Mouse (Mus musculus): ENCODE data around the gene Gpr108. TPM values are rescaled to one million over a fixed set of nuclear protein-coding genes. Genes with fewer than 3 reads are reported as not detected.
A peak's percentile ranks its signal among the peaks of the same experiment; 100 is the strongest.
"Not testable (repeated sequence)": the region's sequence is repeated elsewhere in the genome, so short reads cannot be mapped to it uniquely, and the experiment has no call there.

Gene Gpr108
- polyA plus RNA-seq, 1 experiment from 2014 or later, result 24.9 TPM

DNA sequence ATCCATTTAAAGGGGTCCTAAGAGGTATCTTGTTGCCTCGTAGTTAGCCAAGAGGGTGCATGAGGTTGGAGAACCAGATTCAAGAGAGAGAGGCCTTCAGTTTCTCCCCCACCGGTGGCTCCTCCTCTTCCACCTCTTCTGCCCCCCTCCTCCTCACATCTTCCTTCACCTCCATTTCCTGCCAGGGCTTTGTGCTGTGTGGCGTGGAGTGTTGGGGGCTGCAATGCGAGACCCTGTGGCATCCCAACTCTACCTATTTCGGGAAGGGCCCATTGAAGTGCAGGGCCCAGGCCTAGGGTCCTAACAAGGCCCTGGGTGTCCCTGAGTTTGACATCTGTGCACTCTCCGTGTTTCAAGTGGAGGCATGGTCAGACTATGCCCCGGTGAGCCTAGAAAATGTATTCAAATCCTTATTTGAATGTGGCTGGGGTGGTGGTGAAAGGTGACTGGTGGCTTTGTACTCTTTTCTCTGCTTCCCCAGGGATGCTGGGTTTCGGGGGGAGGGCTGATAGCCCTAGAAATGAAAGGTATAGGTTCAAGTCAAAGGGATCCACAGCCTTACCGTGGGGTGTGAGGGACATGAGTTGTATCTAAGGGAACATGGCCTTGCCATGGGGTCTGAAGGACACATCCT is 31.5 kb upstream of the Gpr108 start:
- Histone ChIP-seq H3K4me1 (peaks cover 16% of the 10 kb centered on the region), H3K9me3 (no peaks in the 10 kb centered on the region), H3K4me3 (no peak overlapping the region), H3K36me3 (replicated peaks) (no peaks in the 10 kb centered on the region), H3K27me3 (replicated peaks; ENCODE audit: low read depth, poor library complexity, severe bottlenecking) (peaks cover 35% of the 10 kb centered on the region), H3K27ac (replicated peaks) (no peak overlapping the region)
- DNase-seq (ENCODE audit: low spot score), result no peak
- 59% methylated on average over 9 of the region's 9 CpGs for WGBS

GRCm38 (mm10) chr17:57278943-57279590 is 30.8 kb upstream of the Gpr108 start, which contains the start of gene Vav1:
Gene Vav1, plus strand, starts transcription at chr17:57279100.
- no peaks in the 10 kb centered on the region for H3K36me3 ChIP-seq (replicated peaks)
- WGBS, result 68% methylated on average over 26 of the region's 26 CpGs
- no peaks in the 10 kb centered on the region for H3K9me3 ChIP-seq
- H3K27ac ChIP-seq (replicated peaks), result no peak within 1 kb of the TSS
- H3K4me3 ChIP-seq, result no peak within 1 kb of the TSS
- no peak for DNase-seq (ENCODE audit: low spot score)
- peaks cover 42% of the 10 kb centered on the region for H3K27me3 ChIP-seq (replicated peaks; ENCODE audit: low read depth, poor library complexity, severe bottlenecking)
- peaks cover 17% of the 10 kb centered on the region for H3K4me1 ChIP-seq

GRCm38 (mm10) chr17:57278537-57278936 is 30.3 kb upstream of the Gpr108 start:
- Histone ChIP-seq H3K36me3 (replicated peaks) (no peaks in the 10 kb centered on the region), H3K9me3 (no peaks in the 10 kb centered on the region), H3K4me1 (peaks cover 17% of the 10 kb centered on the region), H3K27me3 (replicated peaks; ENCODE audit: low read depth, poor library complexity, severe bottlenecking) (peaks cover 47% of the 10 kb centered on the region), H3K27ac (replicated peaks) (no peak overlapping the region), H3K4me3 (no peak overlapping the region)
- no peak for DNase-seq (ENCODE audit: low spot score)
- WGBS, result 79% methylated on average over 2 of the region's 2 CpGs

- not testable (repeated sequence) for H3K9me3 ChIP-seq; DNase-seq (ENCODE audit: low spot score); H3K27ac ChIP-seq (replicated peaks); H3K36me3 ChIP-seq (replicated peaks); H3K4me3 ChIP-seq
- Histone ChIP-seq H3K4me1 (peaks cover 17% of the 10 kb centered on the region), H3K27me3 (replicated peaks; ENCODE audit: low read depth, poor library complexity, severe bottlenecking) (peaks cover 55% of the 10 kb centered on the region)
- 86% methylated on average over 5 of the region's 5 CpGs for WGBS
Observed at GRCm38 (mm10) chr17:57277598-57278261, 29.5 kb upstream of the Gpr108 start.

DNA sequence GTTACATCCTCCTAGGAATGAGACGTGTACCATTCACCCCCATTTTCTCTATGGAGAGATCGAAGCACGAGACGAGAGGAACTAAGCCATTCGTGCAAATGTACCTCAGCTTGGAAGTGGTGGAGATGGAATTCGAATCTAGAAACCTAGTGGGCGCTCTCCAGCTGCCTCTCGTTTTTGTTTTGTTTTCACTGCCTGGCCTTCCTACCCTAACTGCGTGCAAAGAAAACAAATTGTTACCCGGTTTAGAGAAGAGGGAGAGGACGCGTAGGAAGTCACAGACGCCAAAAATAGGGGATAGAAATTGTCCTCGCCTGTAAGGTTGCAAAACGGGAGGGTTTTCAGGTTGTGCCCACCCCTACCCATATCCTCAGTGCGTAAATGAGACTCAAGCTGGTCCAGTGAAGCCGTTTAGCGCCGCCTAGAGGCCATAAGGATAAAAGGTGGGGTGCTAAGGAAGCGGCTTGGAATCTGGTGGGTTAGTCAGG is 28.4 kb upstream of the Gpr108 start:
- H3K27ac ChIP-seq (replicated peaks), result no peak overlapping the region
- peaks cover 17% of the 10 kb centered on the region for H3K4me1 ChIP-seq
- H3K27me3 ChIP-seq (replicated peaks; ENCODE audit: low read depth, poor library complexity, severe bottlenecking), result peaks cover 63% of the 10 kb centered on the region

GRCm38 (mm10) chr17:57275997-57276351 is 27.7 kb upstream of the Gpr108 start:
- WGBS, result 4% methylated on average over 13 of the region's 13 CpGs
- peaks cover 17% of the 10 kb centered on the region for H3K4me1 ChIP-seq
- H3K4me3 ChIP-seq, result peak overlapping the region; percentile 58
- H3K27me3 ChIP-seq (replicated peaks; ENCODE audit: low read depth, poor library complexity, severe bottlenecking), result peaks cover 64% of the 10 kb centered on the region
- no peak overlapping the region for H3K27ac ChIP-seq (replicated peaks)
- no peaks in the 10 kb centered on the region for H3K9me3 ChIP-seq
- DNase-seq (ENCODE audit: low spot score), result peak; percentile 27
- no peaks in the 10 kb centered on the region for H3K36me3 ChIP-seq (replicated peaks)

More for the DNA sequence above, 28.4 kb upstream of the Gpr108 start:
- WGBS, result 2% methylated on average over 20 of the region's 20 CpGs
- H3K4me3 ChIP-seq, result peak overlapping the region; percentile 58
- peak; percentile 79 for DNase-seq (ENCODE audit: low spot score)
- no peaks in the 10 kb centered on the region for H3K36me3 ChIP-seq (replicated peaks)
- H3K9me3 ChIP-seq, result no peaks in the 10 kb centered on the region

- H3K4me3 ChIP-seq, result peak overlapping the region; percentile 58
- DNase-seq (ENCODE audit: low spot score), result peak; percentile 81
- WGBS, result under 1% methylated on average over 53 of the region's 53 CpGs
- H3K36me3 ChIP-seq (replicated peaks), result no peaks in the 10 kb centered on the region
- H3K4me1 ChIP-seq, result peaks cover 17% of the 10 kb centered on the region
- peaks cover 64% of the 10 kb centered on the region for H3K27me3 ChIP-seq (replicated peaks; ENCODE audit: low read depth, poor library complexity, severe bottlenecking)
- no peaks in the 10 kb centered on the region for H3K9me3 ChIP-seq
- no peak overlapping the region for H3K27ac ChIP-seq (replicated peaks)
Observed at GRCm38 (mm10) chr17:57275111-57275996, 27.1 kb upstream of the Gpr108 start.

GRCm38 (mm10) chr17:57274686-57275085 is 26.4 kb upstream of the Gpr108 start:
- H3K4me1 ChIP-seq, result peaks cover 17% of the 10 kb centered on the region
- peak overlapping the region; percentile 58 for H3K4me3 ChIP-seq
- WGBS, result 5% methylated on average over 15 of the region's 15 CpGs
- DNase-seq (ENCODE audit: low spot score), result peak; percentile 13
- no peaks in the 10 kb centered on the region for H3K9me3 ChIP-seq
- no peaks in the 10 kb centered on the region for H3K36me3 ChIP-seq (replicated peaks)
- peaks cover 62% of the 10 kb centered on the region for H3K27me3 ChIP-seq (replicated peaks; ENCODE audit: low read depth, poor library complexity, severe bottlenecking)
- no peak overlapping the region for H3K27ac ChIP-seq (replicated peaks)

- 43% methylated on average over 7 of the region's 7 CpGs for WGBS
- H3K27me3 ChIP-seq (replicated peaks; ENCODE audit: low read depth, poor library complexity, severe bottlenecking), result peaks cover 55% of the 10 kb centered on the region
- H3K9me3 ChIP-seq, result no peaks in the 10 kb centered on the region
- H3K27ac ChIP-seq (replicated peaks), result no peak overlapping the region
- no peak overlapping the region for H3K4me3 ChIP-seq
- peaks cover 17% of the 10 kb centered on the region for H3K4me1 ChIP-seq
- no peak for DNase-seq (ENCODE audit: low spot score)
- H3K36me3 ChIP-seq (replicated peaks), result no peaks in the 10 kb centered on the region
Observed at GRCm38 (mm10) chr17:57273846-57274245, 25.6 kb upstream of the Gpr108 start.

DNA sequence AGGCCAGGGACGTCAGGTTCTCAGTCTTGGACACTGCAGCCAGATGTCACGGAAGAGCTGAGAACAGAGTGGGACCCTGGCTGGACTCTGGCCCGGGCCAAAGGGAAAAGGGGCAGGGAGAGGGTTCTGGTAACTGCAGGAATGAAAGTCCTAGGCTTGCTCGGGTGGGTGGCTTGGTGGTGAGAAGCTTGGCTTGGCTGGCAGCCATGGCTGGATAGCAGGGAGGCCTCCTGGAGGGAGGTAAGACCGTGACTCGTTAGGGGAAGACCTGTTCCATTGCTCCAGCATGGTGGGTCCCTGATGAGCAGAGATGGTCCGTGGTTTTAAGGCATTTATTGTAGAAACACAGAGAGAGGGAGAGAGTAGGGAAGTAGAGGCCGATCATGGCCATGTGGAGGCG is 23.1 kb upstream of the Gpr108 start:
- no peak overlapping the region for H3K4me3 ChIP-seq
- H3K36me3 ChIP-seq (replicated peaks), result no peaks in the 10 kb centered on the region
- H3K9me3 ChIP-seq, result no peaks in the 10 kb centered on the region
- H3K4me1 ChIP-seq, result peaks cover 17% of the 10 kb centered on the region
- no peak for DNase-seq (ENCODE audit: low spot score)
- H3K27ac ChIP-seq (replicated peaks), result no peak overlapping the region
- peaks cover 45% of the 10 kb centered on the region for H3K27me3 ChIP-seq (replicated peaks; ENCODE audit: low read depth, poor library complexity, severe bottlenecking)
- WGBS, result 71% methylated on average over 9 of the region's 9 CpGs

DNA sequence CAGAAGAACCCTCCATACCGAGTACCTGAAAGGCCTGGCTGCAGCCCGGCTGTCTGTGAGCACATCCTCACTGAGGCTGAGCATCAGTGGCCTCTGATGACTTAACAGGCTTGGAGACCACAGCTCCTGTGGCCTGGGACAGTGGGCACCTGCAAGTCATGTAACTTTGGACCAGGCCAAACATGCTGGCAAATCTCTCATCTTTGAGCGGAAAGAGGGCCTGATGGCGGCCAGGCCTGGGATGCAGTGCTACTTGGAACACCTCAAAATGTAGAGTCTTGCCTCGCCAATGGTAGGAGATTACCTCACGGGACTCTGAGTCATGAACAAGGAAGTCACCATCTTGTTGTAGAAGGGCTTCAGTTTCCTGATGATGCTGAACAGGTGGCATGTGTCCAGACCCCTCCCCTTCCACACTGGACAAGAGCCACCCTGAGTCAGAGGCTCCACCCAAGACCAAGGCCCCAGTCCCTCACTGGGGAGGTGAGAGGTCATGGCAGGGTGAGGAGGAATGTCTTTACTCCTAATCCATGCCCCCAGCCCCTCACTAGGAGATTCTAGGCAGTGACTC is 19.4 kb upstream of the Gpr108 start:
- peaks cover 10% of the 10 kb centered on the region for H3K4me1 ChIP-seq
- H3K36me3 ChIP-seq (replicated peaks), result peaks cover 19% of the 10 kb centered on the region
- WGBS, result 89% methylated on average over 6 of the region's 6 CpGs
- no peak for DNase-seq (ENCODE audit: low spot score)
- no peaks in the 10 kb centered on the region for H3K9me3 ChIP-seq
- no peak overlapping the region for H3K4me3 ChIP-seq
- peaks cover 9% of the 10 kb centered on the region; the same call in 1 of the 2 replicates for H3K27me3 ChIP-seq (replicated peaks; ENCODE audit: low read depth, poor library complexity, severe bottlenecking)
- no peak overlapping the region; the same call in 1 of the 2 replicates for H3K27ac ChIP-seq (replicated peaks)

Data from embryonic facial prominence, embryonic 10.5 days (tissue).